Mouse (Mus musculus) lung, adult 2 months (tissue): ENCODE measurements around the gene Rps18.

Experiments
- CTCF ChIP-seq: fragments of 200-500 bp; IDR thresholded peaks from 2 replicates; pipeline ENCODE4 v1.5.1; 2011; ENCODE audit warnings: mild to moderate bottlenecking, low read length, control low read depth; ENCODE audit not compliant: insufficient read depth
- POLR2A ChIP-seq: fragments of 200-500 bp; IDR thresholded peaks from 2 replicates; pipeline ENCODE4 v1.6.1; 2011; ENCODE audit warnings: low read depth, mild to moderate bottlenecking, control low read depth, low read length, borderline replicate concordance; ENCODE audit errors: extremely low read depth

DNA sequence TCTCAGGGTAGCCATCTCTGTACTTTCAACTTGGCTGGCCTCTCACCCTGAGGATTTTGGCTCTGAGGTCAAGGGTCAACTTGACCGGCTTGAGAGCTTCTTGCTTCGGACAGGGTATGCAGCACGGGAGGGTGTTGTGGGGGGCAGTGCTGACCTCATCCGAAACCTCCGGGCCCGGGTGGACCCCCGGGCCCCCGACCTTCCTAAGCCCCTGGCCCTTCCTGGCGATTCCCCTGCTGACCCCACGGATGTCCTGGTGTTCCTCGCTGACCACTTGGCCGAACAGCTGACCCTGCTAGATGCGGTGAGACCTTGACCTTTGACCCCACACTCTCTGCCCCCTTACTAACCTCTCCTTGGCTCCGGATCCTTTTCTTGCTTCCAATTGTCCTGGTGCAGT is 23.4 kb downstream of the Rps18 start:
- no peak for TF ChIP-seq CTCF
- TF ChIP-seq POLR2A = no peak
